In genomic region chr10:69044171-69044651, GRCm38 (mm10) we compare ENCODE assay signal across 9 mouse cellular contexts.
DNase-seq lines count a peak whose midpoint lies in the region; ATAC-seq and TF ChIP-seq lines count a peak whose summit lies in the region.
"Had no signal": no experiment of that assay in that cellular context is flagged by ENCODE, and none has a peak within 500 bp of the region (broad histone marks: within the 10 kb centered on the region; RNA-seq: fewer than 3 reads in every experiment).

No protein-coding gene starts in this region.

- no peak for TF ChIP-seq CTCF in lung, postnatal 0 days (IDR thresholded peaks at IDR 0.05)

- no peaks in the 10 kb centered on the region for H3K27me3 ChIP-seq in lung, postnatal 0 days (replicated peaks; ENCODE audit: insufficient read depth, low read length)
- no peaks in the 10 kb centered on the region for H3K27me3 ChIP-seq in forebrain, embryonic 13.5 days
- no peaks in the 10 kb centered on the region for H3K27me3 ChIP-seq in stomach, embryonic 16.5 days (ENCODE audit: control insufficient read depth, insufficient read depth, low read length)

- H3K4me3 ChIP-seq in lung, postnatal 0 days (ENCODE audit: low read depth, low read length), result no peak overlapping the region
- H3K4me3 ChIP-seq in forebrain, embryonic 13.5 days, result no peak overlapping the region
- H3K4me3 ChIP-seq in stomach, embryonic 16.5 days (replicated peaks; ENCODE audit: low read length), result no peak overlapping the region
- H3K4me3 ChIP-seq: left cerebral cortex, adult 2 months had no signal

- peaks cover 5% of the 10 kb centered on the region; the same call in 1 of the 2 replicates for H3K4me1 ChIP-seq in lung, postnatal 0 days (ENCODE audit: insufficient read depth, low read depth, low read length)
- peaks cover 16% of the 10 kb centered on the region for H3K4me1 ChIP-seq in forebrain, embryonic 13.5 days
- peaks cover 25% of the 10 kb centered on the region for H3K4me1 ChIP-seq in stomach, embryonic 16.5 days (ENCODE audit: control insufficient read depth, insufficient read depth, low read length)

- 43% methylated on average over 12 of the region's 12 CpGs for WGBS in lung, postnatal 0 days
- WGBS in forebrain, embryonic 13.5 days, result 40% methylated on average over 12 of the region's 12 CpGs
- 39% methylated on average over 12 of the region's 12 CpGs for WGBS in stomach, embryonic 16.5 days

- no peak overlapping the region for H3K9ac ChIP-seq in lung, postnatal 0 days (replicated peaks; ENCODE audit: low read depth)
- no peak overlapping the region for H3K9ac ChIP-seq in forebrain, embryonic 13.5 days
- peak overlapping the region; percentile 3; the same call in 1 of the 2 replicates for H3K9ac ChIP-seq in stomach, embryonic 16.5 days (ENCODE audit: low read length)

- DNase-seq in lung, postnatal 0 days (ENCODE audit: low spot score), result peak; percentile 11
- no peak for DNase-seq in lung, postnatal 36 days
- peak; percentile 31 for DNase-seq in kidney, postnatal 10 days
- no peak for DNase-seq in right cerebral cortex, postnatal 4 days
- no peak for DNase-seq in left cerebral cortex, postnatal 10 days (ENCODE audit: extremely low spot score in 1 of 2, low spot score in 2 of 2)
- DNase-seq in thymus, adult 18-20 months, result no peak

- H3K36me3 ChIP-seq in lung, postnatal 0 days (ENCODE audit: insufficient read depth, low read length), result no peaks in the 10 kb centered on the region
- no peaks in the 10 kb centered on the region for H3K36me3 ChIP-seq in forebrain, embryonic 13.5 days (ENCODE audit: poor library complexity, severe bottlenecking)
- H3K36me3 ChIP-seq in stomach, embryonic 16.5 days (ENCODE audit: control insufficient read depth, insufficient read depth, low read length), result no peaks in the 10 kb centered on the region

- intact Hi-C loops in left cerebral cortex, postnatal 10 days (cut with DNase I), result no loop called here

- no peak overlapping the region for H3K27ac ChIP-seq in lung, postnatal 0 days (ENCODE audit: low read length)
- H3K27ac ChIP-seq in forebrain, embryonic 13.5 days, result peak overlapping the region; percentile 65
- peak overlapping the region; percentile 17; the same call in 1 of the 2 replicates for H3K27ac ChIP-seq in stomach, embryonic 16.5 days (ENCODE audit: low read length)
- H3K27ac ChIP-seq: left cerebral cortex, adult 2 months had no signal

- H3K4me2 ChIP-seq in lung, postnatal 0 days (replicated peaks; ENCODE audit: low read depth, low read length), result no peak overlapping the region
- no peak overlapping the region for H3K4me2 ChIP-seq in forebrain, embryonic 13.5 days
- no peak overlapping the region for H3K4me2 ChIP-seq in stomach, embryonic 16.5 days (ENCODE audit: low read depth, low read length)

- no peak for TF ChIP-seq EP300 in lung, postnatal 0 days (IDR thresholded peaks at IDR 0.05)

- ATAC-seq in lung, postnatal 0 days, result no peak
- ATAC-seq in forebrain, embryonic 13.5 days, result peak; percentile 74
- no peak for ATAC-seq in stomach, embryonic 16.5 days (ENCODE audit: insufficient read depth, low FRiP score)

- H3K9me3 ChIP-seq in lung, postnatal 0 days (ENCODE audit: low read length), result no peaks in the 10 kb centered on the region
- no peaks in the 10 kb centered on the region for H3K9me3 ChIP-seq in forebrain, embryonic 13.5 days (replicated peaks)
- H3K9me3 ChIP-seq in stomach, embryonic 16.5 days (replicated peaks; ENCODE audit: control insufficient read depth, low read length), result no peaks in the 10 kb centered on the region

Comparison
In these comparisons a context has a peak if more than half of its experiments do, and no peak if none do; other contexts are left out.
1. DNase-seq: peak in lung, postnatal 0 days (single experiment) and kidney, postnatal 10 days (single experiment); none in lung, postnatal 36 days (single experiment), right cerebral cortex, postnatal 4 days (single experiment), left cerebral cortex, postnatal 10 days (0 of 2) and thymus, adult 18-20 months (0 of 2).